Mouse (Mus musculus) heart, embryonic 15.5 days (tissue): ENCODE data around the gene Cog3. TPM values are rescaled to one million over a fixed set of nuclear protein-coding genes. Genes with fewer than 3 reads are reported as not detected.

Experiments
- ATAC-seq: fragments of 200-750 bp; cut with Nextera tagmentation; replicated peaks from 2 replicates; pipeline ENCODE4 v1.8.0; 2017; ENCODE audit warnings: low read depth, moderate TSS enrichment; ENCODE audit not compliant: insufficient number of reproducible peaks, insufficient read depth, low FRiP score
- H3K27ac ChIP-seq: fragments of 300-500 bp; sonication (generic); 2 replicates; pipeline ENCODE4 v1.5.1; 2015; ENCODE audit warnings: mild to moderate bottlenecking, inconsistent platforms
- H3K27me3 ChIP-seq: fragments of 300-500 bp; sonication (generic); 2 replicates; pipeline ENCODE4 v1.6.1; 2015; ENCODE audit warnings: inconsistent platforms
- H3K36me3 ChIP-seq: fragments of 300-500 bp; sonication (generic); 2 replicates; pipeline ENCODE4 v1.6.1; 2015; ENCODE audit warnings: mild to moderate bottlenecking, inconsistent platforms
- H3K4me1 ChIP-seq: fragments of 300-500 bp; sonication (generic); replicated peaks from 2 replicates; pipeline ENCODE4 v1.6.1; 2015; ENCODE audit warnings: inconsistent platforms
- H3K4me2 ChIP-seq: fragments of 300-500 bp; sonication (generic); 2 replicates; pipeline ENCODE4 v1.6.1; 2015; ENCODE audit warnings: inconsistent platforms, mild to moderate bottlenecking, moderate library complexity
- H3K4me3 ChIP-seq: fragments of 300-500 bp; sonication (generic); 2 replicates; pipeline ENCODE4 v1.5.1; 2015; ENCODE audit warnings: mild to moderate bottlenecking, inconsistent platforms
- H3K9ac ChIP-seq: fragments of 300-500 bp; sonication (generic); 2 replicates; pipeline ENCODE4 v1.6.1; 2015; ENCODE audit warnings: mild to moderate bottlenecking, inconsistent platforms
- H3K9me3 ChIP-seq: fragments of 300-500 bp; sonication (generic); replicated peaks from 2 replicates; pipeline ENCODE4 v1.6.1; 2016; ENCODE audit warnings: inconsistent platforms
- WGBS: fragments of 180-500 bp; shearing (Covaris S2); methylation state at CpG from one replicate; pipeline ENCODE4 v1.1.7; 2015; ENCODE audit warnings: mixed read lengths; 5-methylcytosine and 5-hydroxymethylcytosine counted together
- polyA plus RNA-seq: library from polyadenylated mRNA; unstranded; fragments of >200 nt; fragmentation: Nextera tagmentation; extraction: Ambion mirVana; gene quantifications from 2 replicates; pipeline ENCODE4 v1.2.1, GENCODE M21; 2015

Gene Cog3
- polyA plus RNA-seq, 1 experiment from 2014 or later, result 11.8 TPM

GRCm38 (mm10) chr14:75722816-75723215, 31.5 kb downstream of the Cog3 start:
- no peak overlapping the region for H3K9ac ChIP-seq
- no peak overlapping the region for H3K4me2 ChIP-seq
- ATAC-seq, result no peak
- no peak overlapping the region for H3K27ac ChIP-seq
- no peak overlapping the region for H3K4me3 ChIP-seq
- no peaks in the 10 kb centered on the region for H3K27me3 ChIP-seq
- no peaks in the 10 kb centered on the region for H3K9me3 ChIP-seq
- peaks cover 59% of the 10 kb centered on the region for H3K36me3 ChIP-seq
- WGBS, result 96% methylated on average over 2 of the region's 2 CpGs
- peaks cover 5% of the 10 kb centered on the region; the same call in 1 of the 2 replicates for H3K4me1 ChIP-seq

- no peaks in the 10 kb centered on the region for H3K27me3 ChIP-seq
- H3K36me3 ChIP-seq, result peaks cover 58% of the 10 kb centered on the region
- H3K4me3 ChIP-seq, result no peak overlapping the region
- no peak for ATAC-seq
- peaks cover 5% of the 10 kb centered on the region; the same call in 1 of the 2 replicates for H3K4me1 ChIP-seq
- WGBS, result 52% methylated on average over 12 of the region's 12 CpGs
- H3K9me3 ChIP-seq, result no peaks in the 10 kb centered on the region
- H3K4me2 ChIP-seq, result no peak overlapping the region
- no peak overlapping the region for H3K27ac ChIP-seq
- no peak overlapping the region for H3K9ac ChIP-seq
These were observed 32.2 kb downstream of the Cog3 start for GRCm38 (mm10) chr14:75721977-75722563.

GRCm38 (mm10) chr14:75720121-75720520, 34.2 kb downstream of the Cog3 start:
- WGBS, result 54% methylated on average over 5 of the region's 5 CpGs
- Histone ChIP-seq H3K4me3 (no peak overlapping the region), H3K27me3 (no peaks in the 10 kb centered on the region), H3K9ac (no peak overlapping the region), H3K27ac (peak overlapping the region; percentile 67), H3K36me3 (peaks cover 68% of the 10 kb centered on the region), H3K4me2 (no peak overlapping the region), H3K4me1 (peaks cover 5% of the 10 kb centered on the region; the same call in 1 of the 2 replicates), H3K9me3 (no peaks in the 10 kb centered on the region)
- ATAC-seq, result peak; percentile 86

- WGBS, result 90% methylated on average over 4 of the region's 4 CpGs
- no peak overlapping the region for H3K9ac ChIP-seq
- H3K4me2 ChIP-seq, result no peak overlapping the region
- no peaks in the 10 kb centered on the region for H3K9me3 ChIP-seq
- peaks cover 5% of the 10 kb centered on the region; the same call in 1 of the 2 replicates for H3K4me1 ChIP-seq
- peaks cover 65% of the 10 kb centered on the region for H3K36me3 ChIP-seq
- no peak overlapping the region for H3K4me3 ChIP-seq
- no peaks in the 10 kb centered on the region for H3K27me3 ChIP-seq
- no peak for ATAC-seq
- H3K27ac ChIP-seq, result no peak overlapping the region
These were observed 37.9 kb downstream of the Cog3 start for GRCm38 (mm10) chr14:75716410-75716809.

GRCm38 (mm10) chr14:75713661-75714060, 40.7 kb downstream of the Cog3 start:
- Histone ChIP-seq H3K4me3 (no peak overlapping the region), H3K4me2 (no peak overlapping the region), H3K27me3 (no peaks in the 10 kb centered on the region), H3K4me1 (no peaks in the 10 kb centered on the region), H3K27ac (no peak overlapping the region), H3K36me3 (peaks cover 72% of the 10 kb centered on the region), H3K9me3 (no peaks in the 10 kb centered on the region), H3K9ac (no peak overlapping the region)
- WGBS, result 80% methylated on average over 4 of the region's 4 CpGs
- no peak for ATAC-seq

GRCm38 (mm10) chr14:75712687-75713086, 41.6 kb downstream of the Cog3 start:
- WGBS, result 69% methylated on average over 5 of the region's 5 CpGs
- Histone ChIP-seq H3K9ac (no peak overlapping the region), H3K9me3 (no peaks in the 10 kb centered on the region), H3K36me3 (peaks cover 68% of the 10 kb centered on the region), H3K27ac (no peak overlapping the region), H3K4me1 (no peaks in the 10 kb centered on the region), H3K27me3 (no peaks in the 10 kb centered on the region), H3K4me3 (no peak overlapping the region), H3K4me2 (no peak overlapping the region)
- no peak for ATAC-seq

- WGBS, result 93% methylated on average over 3 of the region's 3 CpGs
- peaks cover 68% of the 10 kb centered on the region for H3K36me3 ChIP-seq
- H3K9me3 ChIP-seq, result no peaks in the 10 kb centered on the region
- no peaks in the 10 kb centered on the region for H3K27me3 ChIP-seq
- no peak for ATAC-seq
- no peak overlapping the region for H3K4me2 ChIP-seq
- no peak overlapping the region for H3K4me3 ChIP-seq
- no peak overlapping the region for H3K9ac ChIP-seq
- H3K4me1 ChIP-seq, result no peaks in the 10 kb centered on the region
- H3K27ac ChIP-seq, result no peak overlapping the region
These were observed 42.6 kb downstream of the Cog3 start for GRCm38 (mm10) chr14:75711731-75712130.

GRCm38 (mm10) chr14:75708986-75709385, 45.3 kb downstream of the Cog3 start:
- H3K9me3 ChIP-seq, result no peaks in the 10 kb centered on the region
- 86% methylated on average over 1 of the region's 1 CpGs for WGBS
- peaks cover 50% of the 10 kb centered on the region for H3K36me3 ChIP-seq

GRCm38 (mm10) chr14:75707771-75708170, 46.5 kb downstream of the Cog3 start:
- no peak overlapping the region for H3K9ac ChIP-seq
- H3K27me3 ChIP-seq, result no peaks in the 10 kb centered on the region
- peaks cover 59% of the 10 kb centered on the region for H3K36me3 ChIP-seq
- H3K27ac ChIP-seq, result no peak overlapping the region
- ATAC-seq, result no peak
- no peaks in the 10 kb centered on the region for H3K4me1 ChIP-seq
- 80% methylated on average over 7 of the region's 7 CpGs for WGBS
- H3K4me2 ChIP-seq, result no peak overlapping the region
- H3K4me3 ChIP-seq, result no peak overlapping the region
- no peaks in the 10 kb centered on the region for H3K9me3 ChIP-seq

More at GRCm38 (mm10) chr14:75708986-75709385, 45.3 kb downstream of the Cog3 start:
- Histone ChIP-seq H3K4me3 (no peak overlapping the region), H3K4me1 (no peaks in the 10 kb centered on the region), H3K9ac (no peak overlapping the region), H3K4me2 (no peak overlapping the region), H3K27me3 (no peaks in the 10 kb centered on the region), H3K27ac (no peak overlapping the region)
- no peak for ATAC-seq

GRCm38 (mm10) chr14:75706647-75707046, 47.7 kb downstream of the Cog3 start:
- Histone ChIP-seq H3K36me3 (peaks cover 54% of the 10 kb centered on the region), H3K4me1 (no peaks in the 10 kb centered on the region), H3K27ac (no peak overlapping the region), H3K4me2 (no peak overlapping the region), H3K4me3 (no peak overlapping the region), H3K9me3 (no peaks in the 10 kb centered on the region), H3K27me3 (no peaks in the 10 kb centered on the region), H3K9ac (no peak overlapping the region)
- ATAC-seq, result no peak
- WGBS, result 62% methylated on average over 4 of the region's 4 CpGs

- Histone ChIP-seq H3K9ac (no peak overlapping the region), H3K27me3 (no peaks in the 10 kb centered on the region), H3K4me1 (no peaks in the 10 kb centered on the region), H3K36me3 (peaks cover 8% of the 10 kb centered on the region), H3K4me2 (no peak overlapping the region), H3K4me3 (no peak overlapping the region), H3K9me3 (no peaks in the 10 kb centered on the region), H3K27ac (no peak overlapping the region)
- WGBS, result 77% methylated on average over 1 of the region's 1 CpGs
- ATAC-seq, result no peak
These were observed 56.4 kb downstream of the Cog3 start for GRCm38 (mm10) chr14:75697928-75698327.

GRCm38 (mm10) chr14:75696096-75696495, 58.2 kb downstream of the Cog3 start:
- Histone ChIP-seq H3K27ac (no peak overlapping the region), H3K4me1 (no peaks in the 10 kb centered on the region), H3K4me3 (no peak overlapping the region), H3K27me3 (no peaks in the 10 kb centered on the region), H3K36me3 (peaks cover 2% of the 10 kb centered on the region; the same call in 1 of the 2 replicates), H3K9me3 (no peaks in the 10 kb centered on the region), H3K9ac (no peak overlapping the region), H3K4me2 (no peak overlapping the region)
- ATAC-seq, result no peak
- WGBS, result 75% methylated on average over 5 of the region's 5 CpGs
